Mouse (Mus musculus): ENCODE results near the gene Tstd2.

DNA sequence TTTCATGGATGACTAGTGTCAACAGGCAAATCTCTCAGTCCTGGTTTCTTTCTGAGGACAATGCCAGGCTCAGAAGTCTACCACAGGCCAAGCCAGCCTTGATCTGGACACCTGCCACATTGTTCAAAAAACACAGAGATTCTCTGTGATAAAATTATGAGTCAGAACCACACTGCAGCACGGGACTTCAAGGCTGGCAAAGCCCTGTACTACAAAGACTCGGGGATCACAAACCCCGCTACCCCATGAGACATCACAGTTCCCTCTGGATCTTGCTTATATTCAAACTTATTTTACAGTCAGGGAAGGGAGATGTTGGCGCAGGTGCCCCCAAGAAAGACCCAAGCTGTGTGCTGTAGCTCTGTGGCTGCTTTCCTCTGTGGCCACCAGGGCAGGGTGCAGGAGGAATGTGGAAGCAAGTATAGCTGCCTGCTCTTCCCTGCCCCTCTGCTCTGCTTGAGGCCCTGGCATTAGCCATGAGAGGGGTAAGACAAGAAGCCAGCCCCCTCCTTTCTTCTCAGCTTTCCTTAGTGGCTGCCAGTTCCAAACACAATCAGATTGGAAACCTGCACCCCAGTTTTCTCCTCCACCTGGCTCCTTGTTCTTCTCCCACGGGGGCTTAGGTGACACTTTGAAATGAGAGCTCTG lies 45.9 kb downstream of the Tstd2 start:
- TF ChIP-seq POLR2A (IDR thresholded peaks at IDR 0.05; ENCODE audit: low read depth, low read length) = no peak
- TF ChIP-seq CTCF (conservative IDR thresholded peaks at IDR 0.05; ENCODE audit: insufficient read depth, insufficient read length, low read depth, low read length) = no peak
